19 mouse cellular contexts compared by ENCODE assay signal in genomic region chr10:115550253-115550652, GRCm38 (mm10). TPM values are rescaled to one million over a fixed set of nuclear protein-coding genes. Genes with fewer than 3 reads are reported as not detected.
DNase-seq lines count a peak whose midpoint lies in the region; ATAC-seq and TF ChIP-seq lines count a peak whose summit lies in the region.
"Had no signal": no experiment of that assay in that cellular context is flagged by ENCODE, and none has a peak within 500 bp of the region (broad histone marks: within the 10 kb centered on the region; RNA-seq: fewer than 3 reads in every experiment).

No protein-coding gene starts in this region.

- no peak overlapping the region for H3K27ac ChIP-seq in cerebellum, adult 2 months (ENCODE audit: insufficient read depth, low read length)
- H3K27ac ChIP-seq in kidney, adult 2 months (ENCODE audit: insufficient read depth, low read depth, low read length): no peak overlapping the region
- no peak overlapping the region for H3K27ac ChIP-seq in forebrain, embryonic 13.5 days
- H3K27ac ChIP-seq: hindbrain, embryonic 15.5 days had no signal

- no peak overlapping the region for H3K9ac ChIP-seq in forebrain, embryonic 13.5 days
- H3K9ac ChIP-seq: hindbrain, embryonic 15.5 days had no signal

- no peaks in the 10 kb centered on the region for H3K36me3 ChIP-seq in kidney, adult 2 months (ENCODE audit: control insufficient read depth, insufficient read depth, low read length)
- no peaks in the 10 kb centered on the region for H3K36me3 ChIP-seq in forebrain, embryonic 13.5 days (ENCODE audit: poor library complexity, severe bottlenecking)
- H3K36me3 ChIP-seq: hindbrain, embryonic 15.5 days had no signal

- TF ChIP-seq CTCF in cerebellum, adult 2 months (IDR thresholded peaks at IDR 0.05; ENCODE audit: borderline replicate concordance, insufficient read depth, low read depth, low read length): no peak
- no peak for TF ChIP-seq CTCF in kidney, adult 2 months (conservative IDR thresholded peaks at IDR 0.05; ENCODE audit: insufficient read depth, insufficient read length, low read depth, low read length)

- no peak for ATAC-seq in forebrain, embryonic 13.5 days

- WGBS in cerebellum, adult 2 months: 9% methylated on average over 7 of the region's 7 CpGs
- 28% methylated on average over 7 of the region's 7 CpGs for WGBS in kidney, adult 2 months
- WGBS in forebrain, embryonic 13.5 days: 59% methylated on average over 7 of the region's 7 CpGs

- H3K4me3 ChIP-seq in cerebellum, adult 2 months (replicated peaks; ENCODE audit: insufficient read depth, low read depth, low read length): no peak overlapping the region
- no peak overlapping the region for H3K4me3 ChIP-seq in kidney, adult 2 months (ENCODE audit: insufficient read depth, low read depth, low read length)
- H3K4me3 ChIP-seq in forebrain, embryonic 13.5 days: no peak overlapping the region
- H3K4me3 ChIP-seq: hindbrain, embryonic 15.5 days had no signal

- H3K27me3 ChIP-seq in cerebellum, adult 2 months (ENCODE audit: control insufficient read depth, insufficient read depth, low read length): no peaks in the 10 kb centered on the region
- H3K27me3 ChIP-seq in kidney, adult 2 months (replicated peaks; ENCODE audit: control insufficient read depth, insufficient read depth, low read length): no peaks in the 10 kb centered on the region; the same call in 1 of the 2 replicates
- peaks cover 13% of the 10 kb centered on the region for H3K27me3 ChIP-seq in forebrain, embryonic 13.5 days
- H3K27me3 ChIP-seq: hindbrain, embryonic 15.5 days had no signal

- H3K9me3 ChIP-seq in forebrain, embryonic 13.5 days (replicated peaks): no peaks in the 10 kb centered on the region
- H3K9me3 ChIP-seq: hindbrain, embryonic 15.5 days had no signal

- no peak overlapping the region for H3K4me2 ChIP-seq in forebrain, embryonic 13.5 days
- H3K4me2 ChIP-seq: heart, embryonic 11.5 days; hindbrain, embryonic 15.5 days had no signal

- H3K4me1 ChIP-seq in cerebellum, adult 2 months (ENCODE audit: control insufficient read depth, insufficient read depth, low read length): peaks cover 3% of the 10 kb centered on the region; the same call in 1 of the 2 replicates
- no peaks in the 10 kb centered on the region for H3K4me1 ChIP-seq in kidney, adult 2 months (ENCODE audit: control insufficient read depth, insufficient read depth, low read length)
- no peaks in the 10 kb centered on the region for H3K4me1 ChIP-seq in forebrain, embryonic 13.5 days
- H3K4me1 ChIP-seq: hindbrain, embryonic 15.5 days had no signal

- TF ChIP-seq POLR2A in cerebellum, adult 2 months (IDR thresholded peaks at IDR 0.05; ENCODE audit: borderline replicate concordance, insufficient read depth, low read length): no peak
- no peak for TF ChIP-seq POLR2A in kidney, adult 2 months (IDR thresholded peaks at IDR 0.05; ENCODE audit: low read depth, low read length)

- peak; percentile 27 to 31 for DNase-seq in cerebellum, adult 2 months
- no peak for DNase-seq in cerebellum, adult 11 months
- DNase-seq in kidney, adult 2 months: peak; percentile 23
- DNase-seq in kidney, adult 8-10 months: no peak
- peak; percentile 42 for DNase-seq in brain, adult 2 months (ENCODE audit: low read depth, low spot score)
- DNase-seq in kidney, postnatal 10 days: peak; percentile 10
- DNase-seq in embryo, embryonic 9.5 days (ENCODE audit: extremely low spot score): no peak
- DNase-seq: adrenal gland, postnatal 10 days; gastrocnemius, postnatal 25 days; heart, postnatal 14 days; lung, adult 18-20 months; thymus, adult 18-20 months had no signal

RNA-seq across cellular contexts. Expression of gene A930009A15Rik, which starts 19.5 kb away (rescaled TPM):
- polyA plus RNA-seq in cerebellum, adult 2 months (2012; rRNA removed): 0.32 and 0.39 TPM in 2 replicates
- polyA plus RNA-seq in kidney, adult 2 months (2012; rRNA removed): not detected in 2 replicates
- 0.17 TPM in 1 of 2 replicates, not detected in the other for polyA plus RNA-seq in forebrain, embryonic 13.5 days (2015; fragmentation: Nextera tagmentation; extraction: Ambion mirVana)
- polyA plus RNA-seq: embryonic facial prominence, embryonic 14.5 days; heart, embryonic 11.5 days; liver, adult 2 months; small intestine, adult 2 months; urinary bladder, adult 2 months had no signal

RNA-seq across cellular contexts. Expression of gene Lgr5, which starts 37.3 kb away (rescaled TPM):
- 8.6 and 9.2 TPM in 2 replicates for polyA plus RNA-seq in cerebellum, adult 2 months (2012; rRNA removed)
- polyA plus RNA-seq in kidney, adult 2 months (2012; rRNA removed): 0.58 and 0.97 TPM in 2 replicates
- polyA plus RNA-seq in forebrain, embryonic 13.5 days (2015; fragmentation: Nextera tagmentation; extraction: Ambion mirVana): 0.14 and 0.26 TPM in 2 replicates

Comparison
In these comparisons a context has a peak if more than half of its experiments do, and no peak if none do; other contexts are left out.
1. DNase-seq: peak in cerebellum, adult 2 months (2 of 2), kidney, adult 2 months (single experiment), brain, adult 2 months (single experiment) and kidney, postnatal 10 days (single experiment); none in cerebellum, adult 11 months (single experiment), kidney, adult 8-10 months (0 of 2) and embryo, embryonic 9.5 days (single experiment).